Mouse (Mus musculus) bone marrow macrophage, adult 2 months (primary cell): ENCODE data around the gene Tmbim6. TPM values are rescaled to one million over a fixed set of nuclear protein-coding genes. Genes with fewer than 3 reads are reported as not detected.

Experiments used
- H3K27ac ChIP-seq: 2 replicates; pipeline ENCODE4 v1.5.1; 2012; ENCODE audit warnings: low read depth, low read length; ENCODE audit not compliant: insufficient read depth
- H3K4me1 ChIP-seq: 2 replicates; pipeline ENCODE4 v1.6.1; 2012; ENCODE audit warnings: low read length; ENCODE audit not compliant: control insufficient read depth, insufficient read depth
- H3K4me3 ChIP-seq: 2 replicates; pipeline ENCODE4 v1.5.1; 2012; ENCODE audit warnings: mild to moderate bottlenecking, low read length, moderate library complexity; ENCODE audit not compliant: insufficient read depth
- CTCF ChIP-seq: IDR thresholded peaks from 2 replicates; pipeline ENCODE4 v1.5.1; 2012; ENCODE audit warnings: low read depth, mild to moderate bottlenecking, low read length, moderate library complexity
- POLR2A ChIP-seq: IDR thresholded peaks from 2 replicates; pipeline ENCODE4 v1.6.1; 2012; ENCODE audit warnings: mild to moderate bottlenecking, low read depth, low read length, borderline replicate concordance
- polyA plus RNA-seq: library from polyadenylated mRNA; stranded (reverse); fragments of >200 nt; gene quantifications from 2 replicates; pipeline ENCODE4 v1.2.4, GENCODE M21; 2012; ENCODE audit not compliant: missing spikeins, insufficient read depth, insufficient read length

Tmbim6 gene
- polyA plus RNA-seq, 1 experiment = 647 TPM

DNA sequence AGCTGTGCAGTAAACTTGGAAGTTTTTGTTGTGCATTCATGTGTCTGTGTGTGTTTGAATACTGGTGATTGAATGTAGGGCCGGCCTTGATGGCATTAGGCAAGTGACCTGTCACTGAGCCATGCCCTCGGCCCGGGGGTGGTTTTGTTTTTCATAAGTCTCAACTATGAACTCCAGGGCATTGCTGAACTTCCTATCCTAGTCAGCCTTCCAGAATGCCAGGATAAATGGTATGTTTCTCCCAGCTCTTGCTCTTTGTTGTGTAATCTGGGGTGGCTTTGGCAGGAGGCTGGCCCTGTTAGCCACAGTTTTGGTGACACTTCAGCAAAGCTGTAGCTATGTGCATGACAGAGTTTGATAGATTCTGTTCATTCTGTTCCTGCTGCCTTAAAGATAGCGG is 4.2 kb downstream of the Tmbim6 start:
- TF ChIP-seq POLR2A = no peak
- no peak for TF ChIP-seq CTCF
- H3K4me3 ChIP-seq = no peak overlapping the region; the same call in 1 of the 2 replicates
- peaks cover 57% of the 10 kb centered on the region for H3K4me1 ChIP-seq
- H3K27ac ChIP-seq = peak overlapping the region; percentile 17

DNA sequence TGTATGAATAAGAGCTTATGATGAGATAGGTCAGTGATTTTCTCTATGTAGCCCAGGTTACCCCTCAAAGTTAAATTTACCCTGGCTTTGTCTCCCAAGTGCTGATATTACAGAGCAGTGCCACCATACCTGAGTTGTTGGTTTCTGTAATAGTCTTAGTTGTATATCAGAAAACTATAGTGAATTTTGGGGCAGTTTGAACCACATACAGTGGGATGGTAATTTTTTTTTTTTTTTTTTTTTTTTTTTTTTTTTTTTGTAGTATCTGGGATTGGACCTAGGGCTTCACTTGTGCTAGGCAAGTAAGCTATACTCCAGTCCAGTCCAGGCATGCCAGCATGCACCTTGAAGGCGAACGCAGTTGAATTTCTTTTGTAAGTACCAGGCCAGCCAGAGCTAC is 4.9 kb downstream of the Tmbim6 start:
- H3K4me3 ChIP-seq = no peak overlapping the region
- TF ChIP-seq POLR2A (no peak), CTCF (no peak)
- H3K4me1 ChIP-seq = peaks cover 55% of the 10 kb centered on the region
- no peak overlapping the region for H3K27ac ChIP-seq

DNA sequence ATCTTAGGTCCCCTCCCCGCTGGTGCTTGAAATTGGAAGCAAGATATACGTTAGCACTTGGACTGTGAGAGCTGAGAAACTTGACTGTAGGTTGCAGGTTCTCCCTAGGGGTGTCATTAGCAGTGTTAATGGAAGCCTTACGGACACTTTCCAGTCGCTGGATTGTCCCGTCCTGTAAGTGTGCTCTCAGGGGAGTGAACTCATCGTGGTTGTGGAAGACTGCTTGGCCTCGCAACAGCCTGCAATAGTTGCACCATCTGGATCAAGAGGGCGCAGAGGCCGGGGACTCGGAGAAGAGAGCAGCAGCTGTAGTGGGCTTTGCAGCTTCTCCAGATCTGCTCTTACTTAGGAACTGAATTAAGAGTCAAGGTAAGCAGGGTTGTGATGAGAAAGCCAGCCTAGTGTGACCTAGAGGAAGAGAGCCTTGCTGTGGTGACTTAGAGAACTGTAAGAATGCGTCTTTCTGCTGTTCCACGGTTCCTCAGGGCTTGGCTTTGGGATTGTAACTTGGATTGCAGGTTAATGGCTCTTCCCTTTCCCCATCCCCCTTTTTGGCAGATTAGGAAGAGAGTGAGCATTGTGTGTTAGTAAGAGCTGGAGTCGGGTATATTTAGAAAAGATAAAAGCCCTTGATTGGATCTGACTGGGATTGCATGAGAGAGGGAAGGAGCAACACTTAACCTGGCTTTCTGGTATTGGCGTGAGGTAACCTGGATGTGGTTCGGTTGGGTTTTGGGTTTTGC is 7.0 kb downstream of the Tmbim6 start:
- Histone ChIP-seq H3K4me3 (no peak overlapping the region), H3K4me1 (peaks cover 58% of the 10 kb centered on the region), H3K27ac (no peak overlapping the region)
- no peak for TF ChIP-seq CTCF
- no peak for TF ChIP-seq POLR2A

DNA sequence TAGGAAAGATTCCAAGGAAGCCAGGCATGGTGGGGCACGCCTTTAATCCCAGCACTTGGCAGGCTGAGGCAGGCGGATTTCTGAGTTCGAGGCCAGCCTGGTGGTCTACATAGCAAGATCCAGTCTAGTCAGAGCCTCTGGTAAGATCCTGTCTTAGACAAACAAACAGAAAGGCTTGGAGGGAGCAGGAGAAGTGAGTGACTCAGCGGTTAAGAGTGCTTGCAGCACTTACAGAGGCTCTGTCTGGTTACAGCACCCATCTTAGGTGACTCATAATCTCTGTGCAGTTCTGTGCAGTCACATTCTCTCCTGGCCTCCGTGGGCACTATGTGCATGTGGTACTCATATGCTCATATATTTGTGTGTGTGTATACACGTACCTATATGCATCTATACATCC is 7.9 kb downstream of the Tmbim6 start:
- H3K4me1 ChIP-seq = peaks cover 52% of the 10 kb centered on the region
- H3K4me3 ChIP-seq = no peak overlapping the region
- H3K27ac ChIP-seq = 0 out of 2 replicates have a peak overlapping the region, but pooled peaks have one; percentile 26
- TF ChIP-seq CTCF = no peak
- no peak for TF ChIP-seq POLR2A

DNA sequence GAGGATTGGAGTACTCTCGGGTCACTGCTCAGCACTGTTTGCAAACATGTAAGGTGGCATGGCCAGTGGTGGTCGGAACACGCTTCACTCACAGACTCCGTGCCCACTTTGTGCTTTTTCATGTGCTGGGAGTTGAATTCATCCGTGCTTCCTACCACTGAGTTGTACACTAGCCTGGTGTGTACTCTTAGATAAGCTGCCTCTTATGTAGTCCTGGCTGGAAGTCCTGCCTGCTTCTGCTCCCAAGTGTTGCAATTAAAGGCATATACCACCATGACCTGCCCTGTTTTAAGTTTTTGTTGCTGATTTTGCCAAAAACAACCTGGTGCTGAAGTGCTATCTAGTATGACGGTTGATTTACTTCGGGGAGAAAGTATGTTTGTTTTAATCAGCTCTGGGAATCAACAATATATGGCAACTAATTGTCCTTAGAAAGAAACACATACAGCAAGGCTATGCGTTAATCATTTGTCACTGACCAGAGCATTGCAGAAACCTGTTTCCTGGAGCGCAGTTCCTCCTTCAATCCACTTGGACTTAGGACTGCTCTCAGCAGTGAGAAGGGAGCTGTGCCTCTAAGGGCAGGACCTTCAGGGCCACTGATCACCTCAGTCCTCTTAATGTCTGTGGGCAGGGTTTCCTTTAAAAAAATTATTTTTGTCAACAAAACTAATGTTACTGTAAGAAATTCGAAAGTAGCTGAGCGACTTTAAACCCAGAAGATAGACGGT is 10.6 kb downstream of the Tmbim6 start:
- no peak for TF ChIP-seq CTCF
- no peak for TF ChIP-seq POLR2A
- Histone ChIP-seq H3K27ac (no peak overlapping the region), H3K4me1 (peaks cover 31% of the 10 kb centered on the region), H3K4me3 (no peak overlapping the region)

DNA sequence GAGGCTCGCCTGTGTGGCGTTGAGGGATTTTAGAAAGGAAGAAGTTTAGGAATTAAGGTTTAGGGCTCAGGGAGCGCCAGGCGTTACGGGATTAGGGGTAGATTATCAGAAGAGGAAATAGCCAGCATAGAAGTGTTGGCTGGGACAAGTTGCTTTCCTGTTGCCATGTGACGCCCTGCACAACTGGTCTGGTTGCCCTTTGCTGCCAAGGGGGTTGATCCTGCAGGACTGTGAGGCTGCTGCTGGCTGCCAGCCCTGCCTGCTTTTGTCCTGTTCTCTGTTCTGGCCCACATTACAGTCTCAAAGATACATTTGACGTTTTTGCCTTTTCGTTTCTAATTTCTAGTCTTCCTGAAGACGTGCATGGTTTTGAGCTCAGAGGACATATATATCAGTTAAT is 12.5 kb downstream of the Tmbim6 start:
- H3K4me1 ChIP-seq = peaks cover 14% of the 10 kb centered on the region
- no peak for TF ChIP-seq POLR2A
- TF ChIP-seq CTCF = no peak
- no peak overlapping the region for H3K27ac ChIP-seq
- H3K4me3 ChIP-seq = no peak overlapping the region

DNA sequence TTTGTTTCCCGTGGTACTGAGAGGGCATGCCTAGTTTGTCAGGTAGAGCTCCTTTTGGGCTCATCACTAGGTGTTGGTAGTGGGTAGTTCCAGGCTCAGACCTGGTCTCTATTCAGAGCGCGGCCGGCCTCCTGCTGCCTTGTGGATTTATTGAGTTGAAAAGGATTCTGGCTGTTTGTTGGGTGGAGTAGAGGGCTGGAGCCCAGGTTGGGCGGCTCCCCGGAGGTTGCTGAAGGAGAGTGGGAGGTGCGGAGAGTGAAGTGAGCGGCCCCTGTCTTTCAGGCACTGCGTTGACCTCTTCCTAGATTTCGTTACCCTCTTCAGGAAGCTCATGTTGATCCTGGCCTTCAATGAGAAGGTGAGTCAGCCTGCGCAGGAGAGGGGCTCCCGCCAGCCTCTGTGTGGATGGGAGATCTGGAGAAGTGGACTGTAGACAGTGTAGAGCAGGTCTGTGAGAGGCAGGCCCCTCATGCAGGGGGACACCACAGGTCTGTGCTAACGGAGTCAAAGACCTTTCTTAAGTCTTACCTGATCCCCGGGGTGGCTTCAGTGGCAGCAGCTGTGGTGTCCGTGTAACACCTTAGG is 14.4 kb downstream of the Tmbim6 start:
- Histone ChIP-seq H3K27ac (no peak overlapping the region), H3K4me1 (peaks cover 6% of the 10 kb centered on the region; the same call in 1 of the 2 replicates), H3K4me3 (no peak overlapping the region)
- no peak for TF ChIP-seq POLR2A
- TF ChIP-seq CTCF = no peak

DNA sequence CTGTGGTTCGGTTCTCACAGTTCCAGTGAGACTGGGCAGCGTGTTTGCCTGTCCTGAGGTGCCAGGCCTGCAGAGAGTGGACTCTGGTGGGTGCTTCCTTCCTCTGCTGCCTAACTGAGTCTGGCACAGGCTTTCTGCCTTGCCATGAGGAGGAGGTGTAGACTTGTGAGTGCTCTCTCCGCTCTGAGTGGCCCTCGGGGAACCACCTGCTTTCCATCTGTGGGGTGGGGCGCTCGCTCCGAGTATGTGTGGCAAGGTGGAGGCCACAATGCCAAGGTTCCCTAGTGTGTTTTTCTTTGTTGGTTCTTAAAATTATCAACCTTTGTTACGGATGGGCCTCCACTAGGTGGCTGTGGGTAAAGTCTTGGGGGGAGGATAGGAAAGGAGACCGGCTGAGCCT is 16.2 kb downstream of the Tmbim6 start:
- H3K4me3 ChIP-seq = no peak overlapping the region
- H3K27ac ChIP-seq = no peak overlapping the region
- TF ChIP-seq CTCF (no peak), POLR2A (no peak)
- no peaks in the 10 kb centered on the region for H3K4me1 ChIP-seq

DNA sequence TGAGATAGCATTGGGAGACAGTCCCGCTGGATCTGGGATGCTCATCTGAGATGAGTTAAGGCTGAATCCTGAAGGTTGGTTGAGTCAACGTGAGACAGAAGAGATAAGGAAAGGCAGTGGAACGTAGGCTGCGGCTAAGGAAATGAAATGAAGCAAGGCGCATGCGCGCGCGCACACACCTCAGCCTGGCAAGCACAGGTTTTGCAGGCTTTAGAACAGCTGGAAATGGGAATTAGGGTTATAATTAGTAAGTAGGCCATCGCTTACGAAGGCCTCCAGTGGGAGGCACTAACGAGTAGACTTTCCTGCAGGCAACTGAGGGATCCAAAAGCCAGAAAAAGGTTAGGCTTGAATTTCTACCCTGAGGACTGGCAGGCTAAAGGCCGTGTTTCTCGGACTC is 19.1 kb downstream of the Tmbim6 start:
- Histone ChIP-seq H3K27ac (no peak overlapping the region), H3K4me1 (no peaks in the 10 kb centered on the region), H3K4me3 (no peak overlapping the region)
- TF ChIP-seq POLR2A (no peak), CTCF (no peak)

DNA sequence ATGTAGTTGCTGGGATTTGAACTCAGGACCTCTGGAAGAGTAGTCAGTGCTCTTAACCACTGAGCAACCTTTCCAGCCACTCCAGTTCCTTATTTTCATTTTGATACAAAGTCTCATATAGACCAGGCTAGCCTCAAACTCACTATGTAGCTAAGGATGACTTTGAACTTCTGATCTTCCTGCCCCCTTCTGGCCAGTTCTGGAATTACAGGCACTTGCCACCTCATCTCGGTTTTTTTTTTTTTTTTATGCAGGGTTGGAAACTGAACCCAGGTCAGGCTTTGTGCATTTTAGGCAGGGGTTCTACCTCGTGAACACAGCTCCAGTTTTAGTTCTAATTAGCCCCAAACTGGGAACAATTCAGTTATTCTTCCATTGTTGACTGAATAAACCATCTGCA is 23.1 kb downstream of the Tmbim6 start:
- Histone ChIP-seq H3K4me3 (no peak overlapping the region), H3K4me1 (peaks cover 4% of the 10 kb centered on the region), H3K27ac (no peak overlapping the region)
- TF ChIP-seq POLR2A (no peak), CTCF (no peak)
